20 mouse cellular contexts compared by ENCODE assay signal in genomic region chr13:49270500-49270899, GRCm38 (mm10). TPM values are rescaled to one million over a fixed set of nuclear protein-coding genes. Genes with fewer than 3 reads are reported as not detected.
DNase-seq lines count a peak whose midpoint lies in the region; ATAC-seq and TF ChIP-seq lines count a peak whose summit lies in the region.
"Had no signal": no experiment of that assay in that cellular context is flagged by ENCODE, and none has a peak within 500 bp of the region (broad histone marks: within the 10 kb centered on the region; RNA-seq: fewer than 3 reads in every experiment).

No protein-coding gene starts in this region.

- no peak for TF ChIP-seq POLR2A in bone marrow, adult 2 months (IDR thresholded peaks at IDR 0.05; ENCODE audit: borderline replicate concordance, control insufficient read depth, low read depth, low read length)

- no peak overlapping the region for H3K4me3 ChIP-seq in bone marrow, adult 2 months (replicated peaks; ENCODE audit: control insufficient read depth, low read depth, low read length)
- no peak overlapping the region for H3K4me3 ChIP-seq in macrophage (ENCODE audit: inconsistent target)
- H3K4me3 ChIP-seq: embryonic facial prominence, embryonic 13.5 days; forebrain, embryonic 10.5 days; heart, embryonic 12.5 days; hindbrain, embryonic 15.5 days had no signal

- no peak for TF ChIP-seq CTCF in bone marrow, adult 2 months (IDR thresholded peaks at IDR 0.05; ENCODE audit: control insufficient read depth, insufficient read depth, low read length)

- WGBS in bone marrow, adult 2 months: 55% methylated on average over 8 of the region's 8 CpGs
- WGBS in macrophage (ENCODE audit: missing documents): 71% methylated on average over 6 of the region's 8 CpGs

- intact Hi-C loops in left cerebral cortex, postnatal 4 days (cut with DNase I): no loop called here

- peaks cover 31% of the 10 kb centered on the region for H3K4me1 ChIP-seq in bone marrow, adult 2 months (ENCODE audit: control insufficient read depth, insufficient read depth, low read length)
- H3K4me1 ChIP-seq: embryonic facial prominence, embryonic 13.5 days; hindbrain, embryonic 15.5 days had no signal

- no peaks in the 10 kb centered on the region for H3K79me2 ChIP-seq in macrophage (ENCODE audit: inconsistent target)

- DNase-seq in A20 (ENCODE audit: low read depth, low spot score): peak; percentile 32
- DNase-seq in frontal cortex, postnatal 36 days (ENCODE audit: low spot score in 2 of 2): no peak
- no peak for DNase-seq in left cerebral cortex, postnatal 4 days
- DNase-seq: adrenal gland, adult 2 months; cerebellum, adult 11-12 months; cerebellum, adult 9-10 months; cerebellum, postnatal 25 days; gastrocnemius, postnatal 14 days; heart, postnatal 36 days; kidney, adult 11 months; kidney, adult 9 months had no signal

- peaks cover 47% of the 10 kb centered on the region for H3K36me3 ChIP-seq in macrophage (ENCODE audit: inconsistent target)
- H3K36me3 ChIP-seq: embryonic facial prominence, embryonic 13.5 days; forebrain, embryonic 10.5 days; heart, embryonic 12.5 days; hindbrain, embryonic 15.5 days had no signal

- ATAC-seq in CD4-positive, CD25-positive, alpha-beta regulatory T cell, adult 4 months: peak; percentile 60
- ATAC-seq in erythroblast, adult 5-6 weeks (replicated peaks; ENCODE audit: low FRiP score, poor library complexity, severe bottlenecking): no peak
- ATAC-seq: forebrain, embryonic 14.5 days had no signal

- H3K27ac ChIP-seq in bone marrow, adult 2 months (ENCODE audit: control insufficient read depth, insufficient read depth, low read depth, low read length, poor library complexity): peak overlapping the region; percentile 65
- H3K27ac ChIP-seq in macrophage: peak overlapping the region; percentile 85; the same call in 1 of the 2 replicates
- H3K27ac ChIP-seq: embryonic facial prominence, embryonic 13.5 days; forebrain, embryonic 10.5 days; hindbrain, embryonic 15.5 days had no signal

RNA-seq across cellular contexts. Expression of gene Susd3, which starts 22.0 kb away (rescaled TPM):
- 10 to 100 TPM; 60.4 to 88.7 TPM for polyA plus RNA-seq in CD4-positive, CD25-positive, alpha-beta regulatory T cell, adult 4 months (2017; shearing (Covaris generic))
- 3.0 and 10.2 TPM in 2 replicates for polyA plus RNA-seq in bone marrow, adult 2 months (2011; ENCODE audit: insufficient read depth, insufficient read length, low replicate concordance, missing spikeins)
- 10 to 100 TPM in 13 of 26 experiments, 1 to 10 TPM in 13; 1.5 to 48.4 (median 10.7) TPM for total RNA-seq in macrophage (2018; cell fraction: chromatin; rRNA removed)
- 10 to 100 TPM; 10.5 to 38.8 (median 20.5) TPM for total RNA-seq in macrophage (2018; cell fraction: cytosol; rRNA removed)
- 10 to 100 TPM in 15 of 26 experiments, 1 to 10 TPM in 11; 3.7 to 42.9 (median 10.8) TPM for total RNA-seq in macrophage (2018; cell fraction: nucleus; rRNA removed)
- 17.9 to 41.2 TPM (median 39.0 TPM) in 3 replicates for polyA plus RNA-seq in macrophage (2018)
- under 1 TPM; 0.54 to 0.58 TPM for total RNA-seq in left cerebral cortex, postnatal 4 days (2021)
- total RNA-seq in erythroblast, adult 5-6 weeks (2015; ENCODE audit: low replicate concordance): 1.5 and 2.5 TPM in 2 replicates
- 1.1 and 5.2 TPM in 2 replicates for total RNA-seq in erythroblast, adult 5-6 weeks (2017; ENCODE audit: low replicate concordance)

RNA-seq across cellular contexts. Expression of gene Fgd3, which starts 49.6 kb away (rescaled TPM):
- 10 to 100 TPM; 17.9 to 23.2 TPM for polyA plus RNA-seq in CD4-positive, CD25-positive, alpha-beta regulatory T cell, adult 4 months (2017; shearing (Covaris generic))
- 10.9 and 31.9 TPM in 2 replicates for polyA plus RNA-seq in bone marrow, adult 2 months (2011; ENCODE audit: insufficient read depth, insufficient read length, low replicate concordance, missing spikeins)
- total RNA-seq in macrophage (2018; cell fraction: chromatin; rRNA removed): 10 to 100 TPM in 25 of 26 experiments, 1 to 10 TPM in 1; 9.2 to 88.5 (median 38.6) TPM
- 10 to 100 TPM in 25 of 26 experiments, 1 to 10 TPM in 1; 9.7 to 25.1 (median 18.9) TPM for total RNA-seq in macrophage (2018; cell fraction: cytosol; rRNA removed)
- 10 to 100 TPM; 13.5 to 50.3 (median 27.5) TPM for total RNA-seq in macrophage (2018; cell fraction: nucleus; rRNA removed)
- polyA plus RNA-seq in macrophage (2018): 14.8 to 24.2 TPM (median 22.8 TPM) in 3 replicates
- 10 to 100 TPM; 19.8 to 27.2 TPM for total RNA-seq in left cerebral cortex, postnatal 4 days (2021)
- 3.1 and 3.3 TPM in 2 replicates for total RNA-seq in erythroblast, adult 5-6 weeks (2015; ENCODE audit: low replicate concordance)
- total RNA-seq in erythroblast, adult 5-6 weeks (2017; ENCODE audit: low replicate concordance): 5.9 and 6.7 TPM in 2 replicates

RNA-seq across cellular contexts. Expression of gene Card19, which starts 54.7 kb away (rescaled TPM):
- 10 to 100 TPM; 49.7 to 55.4 TPM for polyA plus RNA-seq in CD4-positive, CD25-positive, alpha-beta regulatory T cell, adult 4 months (2017; shearing (Covaris generic))
- 27.5 and 41.1 TPM in 2 replicates for polyA plus RNA-seq in bone marrow, adult 2 months (2011; ENCODE audit: insufficient read depth, insufficient read length, low replicate concordance, missing spikeins)
- total RNA-seq in macrophage (2018; cell fraction: chromatin; rRNA removed): 100 to 1,000 TPM in 16 of 26 experiments, 10 to 100 TPM in 10; 39.0 to 263 (median 106) TPM
- 100 to 1,000 TPM in 24 of 26 experiments, 10 to 100 TPM in 2; 89.0 to 237 (median 139) TPM for total RNA-seq in macrophage (2018; cell fraction: cytosol; rRNA removed)
- total RNA-seq in macrophage (2018; cell fraction: nucleus; rRNA removed): 100 to 1,000 TPM in 13 of 26 experiments, 10 to 100 TPM in 13; 48.7 to 301 (median 97.5) TPM
- polyA plus RNA-seq in macrophage (2018): 133 to 174 TPM (median 144 TPM) in 3 replicates
- total RNA-seq in left cerebral cortex, postnatal 4 days (2021): 10 to 100 TPM in 1 of 2 experiments, 1 to 10 TPM in 1; 7.6 to 12.6 TPM
- total RNA-seq in erythroblast, adult 5-6 weeks (2015; ENCODE audit: low replicate concordance): 13.1 and 22.8 TPM in 2 replicates
- 8.2 and 8.9 TPM in 2 replicates for total RNA-seq in erythroblast, adult 5-6 weeks (2017; ENCODE audit: low replicate concordance)
